Mouse (Mus musculus) limb, embryonic 14.5 days (tissue): ENCODE data around the gene Ptrh2. TPM values are rescaled to one million over a fixed set of nuclear protein-coding genes. Genes with fewer than 3 reads are reported as not detected.

Source experiments
- ATAC-seq: fragments of 200-750 bp; cut with Nextera tagmentation; 2 replicates; pipeline ENCODE4 v1.8.0; 2017; ENCODE audit warnings: low read depth, moderate number of reproducible peaks, moderate TSS enrichment; ENCODE audit not compliant: low FRiP score
- DNase-seq: peaks from one replicate; pipeline ENCODE4 v3.0.0-alpha.2; 2015; ENCODE audit warnings: low spot score
- H3K27ac ChIP-seq: fragments of 300-500 bp; sonication (generic); replicated peaks from 2 replicates; pipeline ENCODE4 v1.5.1; 2014; ENCODE audit warnings: low read depth, mild to moderate bottlenecking, low read length, moderate library complexity, mixed read lengths
- H3K27me3 ChIP-seq: fragments of 300-500 bp; sonication (generic); 2 replicates; pipeline ENCODE4 v1.6.1; 2014; ENCODE audit warnings: low read length, mixed read lengths; ENCODE audit not compliant: control insufficient read depth, insufficient read depth
- H3K36me3 ChIP-seq: fragments of 300-500 bp; sonication (generic); 2 replicates; pipeline ENCODE4 v1.6.1; 2014; ENCODE audit warnings: mild to moderate bottlenecking, low read length, moderate library complexity, mixed read lengths; ENCODE audit not compliant: control insufficient read depth, insufficient read depth
- H3K4me1 ChIP-seq: fragments of 300-500 bp; sonication (generic); 2 replicates; pipeline ENCODE4 v1.6.1; 2014; ENCODE audit warnings: antibody characterized with exemption, low read length, mixed read lengths; ENCODE audit not compliant: control insufficient read depth, insufficient read depth
- H3K4me2 ChIP-seq: fragments of 300-500 bp; sonication (generic); replicated peaks from 2 replicates; pipeline ENCODE4 v1.6.1; 2014; ENCODE audit warnings: low read depth, mild to moderate bottlenecking, low read length, moderate library complexity; ENCODE audit not compliant: severe bottlenecking
- H3K4me3 ChIP-seq: fragments of 300-500 bp; sonication (generic); replicated peaks from 2 replicates; pipeline ENCODE4 v1.5.1; 2014; ENCODE audit warnings: low read length
- H3K9ac ChIP-seq: fragments of 300-500 bp; sonication (generic); 2 replicates; pipeline ENCODE4 v1.6.1; 2014; ENCODE audit warnings: mild to moderate bottlenecking, low read depth, low read length, moderate library complexity; ENCODE audit not compliant: severe bottlenecking
- H3K9me3 ChIP-seq: fragments of 300-500 bp; sonication (generic); 2 replicates; pipeline ENCODE4 v1.6.1; 2016; ENCODE audit warnings: low read length; ENCODE audit not compliant: control insufficient read depth
- POLR2A ChIP-seq: fragments of 200-500 bp; IDR thresholded peaks from 2 replicates; pipeline ENCODE4 v1.8.0; 2012; ENCODE audit warnings: inconsistent platforms, mild to moderate bottlenecking, moderate library complexity, borderline replicate concordance; ENCODE audit not compliant: insufficient read depth, insufficient read length; ENCODE audit errors: extremely low read depth
- whole genome bisulfite sequencing: fragments of 180-500 bp; shearing (Covaris S2); extraction: QIAGEN DNeasy Blood & Tissue Kit; methylation state at CpG from one replicate; pipeline ENCODE4 v1.1.7; 2014; 5-methylcytosine and 5-hydroxymethylcytosine counted together
- polyA plus RNA-seq, 2 experiments: library from polyadenylated mRNA; depleted of rRNA in 1 of 2; stranded (reverse) in 1 of 2; unstranded in 1 of 2; fragments of >200 nt; fragmentation: Nextera tagmentation in 1 of 2; extraction: Ambion mirVana in 1 of 2; gene quantifications; 2 replicates each; pipeline versions ENCODE4 v1.2.1 to v1.2.3; 2012 to 2014

Gene Ptrh2
- polyA plus RNA-seq, 2 experiments, result 19.1 to 31.3 TPM

- H3K4me2 ChIP-seq, result no peak overlapping the region
- H3K9me3 ChIP-seq, result no peaks in the 10 kb centered on the region
- peaks cover under 1% of the 10 kb centered on the region; the same call in 1 of the 2 replicates for H3K4me1 ChIP-seq
- no peak for TF ChIP-seq POLR2A
- ATAC-seq (no peak), DNase-seq (no peak)
- 89% methylated on average over 3 of the region's 3 CpGs for WGBS
- H3K36me3 ChIP-seq, result peaks cover 68% of the 10 kb centered on the region
- H3K27me3 ChIP-seq, result no peaks in the 10 kb centered on the region
- no peak overlapping the region for H3K4me3 ChIP-seq
- no peak overlapping the region for H3K9ac ChIP-seq
- H3K27ac ChIP-seq, result no peak overlapping the region
Measured at GRCm38 (mm10) chr11:86690383-86690782, 6.6 kb downstream of the Ptrh2 start.

- H3K4me1 ChIP-seq, result no peaks in the 10 kb centered on the region
- H3K36me3 ChIP-seq, result peaks cover 79% of the 10 kb centered on the region
- no peaks in the 10 kb centered on the region for H3K9me3 ChIP-seq
- WGBS, result 91% methylated on average over 3 of the region's 3 CpGs
- no peak for ATAC-seq
- H3K27me3 ChIP-seq, result no peaks in the 10 kb centered on the region
- no peak overlapping the region for H3K4me2 ChIP-seq
- no peak for DNase-seq
- H3K9ac ChIP-seq, result no peak overlapping the region
- H3K27ac ChIP-seq, result no peak overlapping the region
- no peak for TF ChIP-seq POLR2A
- no peak overlapping the region for H3K4me3 ChIP-seq
Measured at GRCm38 (mm10) chr11:86691482-86691881, 7.7 kb downstream of the Ptrh2 start.

GRCm38 (mm10) chr11:86691956-86692355, 8.2 kb downstream of the Ptrh2 start:
- no peak for TF ChIP-seq POLR2A
- H3K27ac ChIP-seq, result no peak overlapping the region
- peaks cover 81% of the 10 kb centered on the region for H3K36me3 ChIP-seq
- H3K27me3 ChIP-seq, result no peaks in the 10 kb centered on the region
- H3K4me2 ChIP-seq, result no peak overlapping the region
- H3K9me3 ChIP-seq, result no peaks in the 10 kb centered on the region
- DNase-seq (no peak), ATAC-seq (no peak)
- H3K4me3 ChIP-seq, result no peak overlapping the region
- no peaks in the 10 kb centered on the region for H3K4me1 ChIP-seq
- WGBS, result 87% methylated on average over 2 of the region's 2 CpGs
- H3K9ac ChIP-seq, result no peak overlapping the region

DNA sequence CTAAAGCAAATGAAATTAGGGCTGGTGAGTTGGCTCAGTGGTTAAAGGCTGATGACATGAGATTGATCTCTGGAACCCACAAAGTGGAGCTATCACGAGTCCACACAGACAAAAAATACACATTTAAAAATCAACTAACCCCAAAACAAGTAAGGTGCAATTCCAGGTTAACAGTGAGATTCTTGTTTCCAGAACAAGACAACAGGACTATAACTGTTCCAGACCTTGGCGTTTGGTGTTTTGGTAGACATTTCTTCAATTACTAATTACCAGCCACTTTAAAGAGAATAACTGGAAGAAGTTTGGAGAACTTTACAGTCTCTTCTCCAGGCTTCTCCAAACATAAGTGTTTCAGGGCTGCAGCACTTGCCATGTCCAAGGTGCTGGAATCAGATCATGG, 8.8 kb downstream of the Ptrh2 start:
- WGBS, result 86% methylated on average over 2 of the region's 2 CpGs

GRCm38 (mm10) chr11:86695461-86695860, 11.7 kb downstream of the Ptrh2 start:
- WGBS, result 80% methylated on average over 4 of the region's 4 CpGs
- peaks cover 90% of the 10 kb centered on the region for H3K36me3 ChIP-seq

More for the DNA sequence above, 8.8 kb downstream of the Ptrh2 start:
- Histone ChIP-seq H3K9ac (no peak overlapping the region), H3K4me3 (no peak overlapping the region), H3K27me3 (no peaks in the 10 kb centered on the region), H3K9me3 (no peaks in the 10 kb centered on the region), H3K36me3 (peaks cover 85% of the 10 kb centered on the region), H3K4me2 (no peak overlapping the region), H3K27ac (no peak overlapping the region), H3K4me1 (no peaks in the 10 kb centered on the region)
- ATAC-seq, result no peak
- no peak for DNase-seq
- TF ChIP-seq POLR2A, result no peak

DNA sequence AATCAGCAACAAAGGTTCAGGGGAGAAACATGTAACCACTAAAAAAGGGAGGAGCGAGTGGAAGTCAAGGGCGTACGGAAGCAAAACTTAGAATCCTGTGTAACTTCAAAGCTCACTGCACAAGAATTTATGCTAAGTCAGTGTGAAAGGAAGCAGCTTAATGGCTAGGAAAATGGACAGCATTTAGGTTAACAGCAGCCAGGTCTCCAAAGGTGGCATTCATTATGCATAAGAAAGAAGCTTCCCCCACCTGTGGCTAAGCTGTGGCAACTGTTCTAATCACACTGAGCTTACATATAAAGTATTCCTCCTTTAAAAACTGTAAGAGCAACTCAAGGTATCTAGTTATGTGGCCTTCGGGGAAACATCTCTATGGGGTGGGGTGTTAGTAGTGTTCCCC, 17.4 kb downstream of the Ptrh2 start:
- H3K9me3 ChIP-seq, result no peaks in the 10 kb centered on the region
- H3K27me3 ChIP-seq, result no peaks in the 10 kb centered on the region
- no peak for DNase-seq
- no peak for TF ChIP-seq POLR2A
- no peak overlapping the region for H3K9ac ChIP-seq
- H3K4me2 ChIP-seq, result no peak overlapping the region
- 88% methylated on average over 4 of the region's 4 CpGs for WGBS
- no peak overlapping the region for H3K27ac ChIP-seq
- H3K4me1 ChIP-seq, result no peaks in the 10 kb centered on the region
- H3K36me3 ChIP-seq, result peaks cover 91% of the 10 kb centered on the region
- ATAC-seq, result no peak
- H3K4me3 ChIP-seq, result no peak overlapping the region

More at GRCm38 (mm10) chr11:86695461-86695860, 11.7 kb downstream of the Ptrh2 start:
- H3K4me2 ChIP-seq, result no peak overlapping the region
- no peak overlapping the region for H3K9ac ChIP-seq
- ATAC-seq, result no peak
- no peak overlapping the region for H3K4me3 ChIP-seq
- DNase-seq, result no peak
- no peak overlapping the region for H3K27ac ChIP-seq
- no peaks in the 10 kb centered on the region for H3K9me3 ChIP-seq
- no peaks in the 10 kb centered on the region for H3K4me1 ChIP-seq
- no peaks in the 10 kb centered on the region for H3K27me3 ChIP-seq
- no peak for TF ChIP-seq POLR2A
